Mouse (Mus musculus) ES-E14 (cell line): ENCODE measurements around the gene Gap43.

ENCODE experiments used
- MAFK ChIP-seq: IDR thresholded peaks from 2 replicates; pipeline ENCODE4 v1.6.1; 2014; ENCODE audit warnings: mild to moderate bottlenecking, low read depth, low read length, inconsistent platforms; ENCODE audit not compliant: insufficient read depth
- ZNF384 ChIP-seq: IDR thresholded peaks from 2 replicates; pipeline ENCODE4 v1.6.1; 2012; ENCODE audit warnings: low read depth, low read length, inconsistent platforms

DNA sequence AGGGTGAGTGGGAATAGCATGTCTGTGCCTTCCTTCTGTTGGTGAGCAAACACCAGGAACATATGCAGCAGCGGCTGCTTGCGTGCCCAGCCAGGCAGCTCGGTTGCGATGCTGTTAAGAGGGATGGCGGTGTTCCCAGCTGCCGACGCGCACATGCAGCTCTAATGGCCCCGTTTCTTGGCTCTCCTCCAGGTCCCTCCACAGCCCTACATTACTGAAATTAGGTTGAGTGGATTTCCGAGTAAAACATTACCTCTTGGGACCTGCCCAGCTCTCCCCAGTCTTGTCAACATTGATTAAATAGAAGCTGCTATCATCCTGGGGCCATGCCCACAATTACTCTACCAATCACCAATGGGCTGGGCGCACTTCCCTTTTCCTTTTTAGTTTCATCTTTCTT lies 84.8 kb downstream of the Gap43 start:
- TF ChIP-seq MAFK (no peak), ZNF384 (no peak)
